Mouse (Mus musculus) limb, embryonic 12.5 days (tissue): ENCODE results near the gene Whamm. TPM values are rescaled to one million over a fixed set of nuclear protein-coding genes. Genes with fewer than 3 reads are reported as not detected.
A peak's percentile ranks its signal among the peaks of the same experiment; 100 is the strongest.

Experiments
- ATAC-seq: fragments of 200-750 bp; cut with Nextera tagmentation; 2 replicates; pipeline ENCODE4 v1.8.0; 2017; ENCODE audit warnings: low read depth, moderate TSS enrichment; ENCODE audit not compliant: insufficient number of reproducible peaks, insufficient read depth, low FRiP score, low TSS enrichment
- H3K27ac ChIP-seq: fragments of 300-500 bp; sonication (generic); 2 replicates; pipeline ENCODE4 v1.5.1; 2016; ENCODE audit warnings: mild to moderate bottlenecking, moderate library complexity
- H3K27me3 ChIP-seq: fragments of 300-500 bp; sonication (generic); 2 replicates; pipeline ENCODE4 v1.6.1; 2016; ENCODE audit warnings: mild to moderate bottlenecking, moderate library complexity
- H3K36me3 ChIP-seq: fragments of 300-500 bp; sonication (generic); 2 replicates; pipeline ENCODE4 v1.6.1; 2016; ENCODE audit warnings: mild to moderate bottlenecking, moderate library complexity
- H3K4me1 ChIP-seq: fragments of 300-500 bp; sonication (generic); replicated peaks from 2 replicates; pipeline ENCODE4 v1.6.1; 2016
- H3K4me2 ChIP-seq: fragments of 300-500 bp; sonication (generic); 2 replicates; pipeline ENCODE4 v1.6.1; 2016; ENCODE audit warnings: mild to moderate bottlenecking, moderate library complexity
- H3K4me3 ChIP-seq: fragments of 300-500 bp; sonication (generic); replicated peaks from 2 replicates; pipeline ENCODE4 v1.5.1; 2016; ENCODE audit warnings: mild to moderate bottlenecking
- H3K9ac ChIP-seq: fragments of 300-500 bp; sonication (generic); replicated peaks from 2 replicates; pipeline ENCODE4 v1.6.1; 2016; ENCODE audit warnings: mild to moderate bottlenecking, moderate library complexity
- H3K9me3 ChIP-seq: fragments of 300-500 bp; sonication (generic); 2 replicates; pipeline ENCODE4 v1.6.1; 2016; ENCODE audit warnings: mild to moderate bottlenecking, moderate library complexity
- WGBS: fragments of 180-500 bp; shearing (Covaris S2); methylation state at CpG from one replicate; pipeline ENCODE4 v1.1.7; 2016; 5-methylcytosine and 5-hydroxymethylcytosine counted together
- polyA plus RNA-seq: library from polyadenylated mRNA; unstranded; fragments of >200 nt; fragmentation: Nextera tagmentation; extraction: Ambion mirVana; gene quantifications from 2 replicates; pipeline ENCODE4 v1.2.1, GENCODE M21; 2016

Whamm gene
- polyA plus RNA-seq, 1 experiment from 2014 or later: 4.0 TPM

DNA sequence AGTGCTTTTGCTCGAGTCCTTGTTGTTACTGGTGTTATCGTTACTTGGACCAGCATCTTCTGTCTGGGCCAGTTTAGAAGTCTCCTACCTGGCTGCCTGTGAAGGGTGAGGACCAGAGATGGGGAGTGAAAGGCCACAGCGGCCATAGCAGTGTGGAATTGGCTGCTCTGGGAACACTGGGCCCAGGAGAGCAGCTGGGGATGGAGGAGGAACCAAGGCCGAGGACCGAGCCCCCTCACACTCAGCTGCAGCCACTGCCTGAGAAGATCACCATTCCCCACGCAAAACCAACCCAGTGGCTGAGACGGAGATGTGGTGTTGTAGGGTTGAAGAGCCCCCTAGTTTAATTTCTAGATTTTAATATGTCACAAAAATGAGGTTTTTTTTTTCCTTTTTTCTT, 6.3 kb upstream of the Whamm start:
- H3K9me3 ChIP-seq: no peaks in the 10 kb centered on the region
- WGBS: 76% methylated on average over 7 of the region's 7 CpGs
- H3K4me3 ChIP-seq: no peak overlapping the region
- no peak for ATAC-seq
- H3K27me3 ChIP-seq: no peaks in the 10 kb centered on the region; the same call in 1 of the 2 replicates
- H3K4me2 ChIP-seq: no peak overlapping the region
- no peak overlapping the region for H3K27ac ChIP-seq
- H3K9ac ChIP-seq: no peak overlapping the region
- peaks cover 10% of the 10 kb centered on the region; the same call in 1 of the 2 replicates for H3K4me1 ChIP-seq
- no peaks in the 10 kb centered on the region for H3K36me3 ChIP-seq

DNA sequence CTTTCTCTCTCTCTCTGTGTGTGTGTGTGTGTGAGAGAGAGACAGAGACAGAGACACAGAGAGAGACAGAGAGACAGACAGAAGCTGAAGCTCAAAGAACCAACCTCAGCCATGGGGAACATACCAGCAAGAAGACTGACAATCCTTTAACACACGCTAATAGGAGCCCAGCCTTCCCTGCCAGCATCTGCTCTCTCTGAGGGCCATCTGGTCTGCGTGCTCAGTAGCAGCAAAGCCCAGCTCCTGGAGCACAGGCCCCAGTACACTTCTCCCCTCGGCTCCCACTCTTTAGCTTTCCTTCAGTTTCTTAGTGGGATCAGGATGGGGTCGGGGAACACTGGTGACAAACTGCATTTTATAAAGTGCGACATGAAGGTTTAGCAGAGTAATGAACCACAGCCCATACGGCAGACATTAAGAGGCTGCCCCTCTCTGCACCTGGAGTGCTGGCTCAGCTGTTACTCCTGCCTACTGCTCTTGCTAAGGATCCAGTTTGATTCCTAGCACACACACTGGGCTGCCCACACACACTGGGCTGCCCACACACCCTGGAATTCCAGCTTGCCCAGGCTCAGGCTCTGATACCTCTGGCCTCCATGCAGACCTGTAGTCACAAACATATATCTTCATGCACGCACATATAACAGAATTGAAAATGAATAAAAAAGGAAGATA, 5.5 kb upstream of the Whamm start:
- 25% methylated on average over 7 of the region's 7 CpGs for WGBS
- H3K27ac ChIP-seq: peak overlapping the region; percentile 35; the same call in 1 of the 2 replicates
- H3K4me1 ChIP-seq: peaks cover 10% of the 10 kb centered on the region; the same call in 1 of the 2 replicates
- H3K27me3 ChIP-seq: no peaks in the 10 kb centered on the region
- H3K4me2 ChIP-seq: no peak overlapping the region
- H3K4me3 ChIP-seq: no peak overlapping the region
- ATAC-seq: 0 out of 2 replicates have a peak, but pooled peaks have one; percentile 68
- no peak overlapping the region for H3K9ac ChIP-seq
- H3K9me3 ChIP-seq: no peaks in the 10 kb centered on the region
- H3K36me3 ChIP-seq: no peaks in the 10 kb centered on the region

DNA sequence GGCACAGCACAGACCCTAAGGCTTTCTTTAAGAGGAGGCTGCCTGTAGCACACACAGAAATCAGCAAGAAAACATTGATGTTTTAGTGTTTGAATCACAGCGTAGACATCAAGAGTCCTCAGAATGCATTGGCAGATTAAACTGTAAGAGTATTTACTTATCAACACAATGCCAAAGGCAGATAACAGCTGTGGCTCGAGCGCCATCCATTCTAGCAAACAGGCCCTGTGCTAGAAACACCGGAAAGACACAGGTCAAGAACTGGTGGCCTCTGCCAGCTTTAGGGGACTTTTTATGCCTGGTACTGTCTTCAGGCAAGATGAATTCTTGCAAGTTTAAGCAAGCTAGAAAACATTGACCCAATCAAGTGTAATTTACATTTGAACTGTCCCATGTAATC, 4.7 kb upstream of the Whamm start:
- Histone ChIP-seq H3K9ac (no peak overlapping the region), H3K9me3 (no peaks in the 10 kb centered on the region)
- WGBS: 89% methylated on average over 4 of the region's 4 CpGs

DNA sequence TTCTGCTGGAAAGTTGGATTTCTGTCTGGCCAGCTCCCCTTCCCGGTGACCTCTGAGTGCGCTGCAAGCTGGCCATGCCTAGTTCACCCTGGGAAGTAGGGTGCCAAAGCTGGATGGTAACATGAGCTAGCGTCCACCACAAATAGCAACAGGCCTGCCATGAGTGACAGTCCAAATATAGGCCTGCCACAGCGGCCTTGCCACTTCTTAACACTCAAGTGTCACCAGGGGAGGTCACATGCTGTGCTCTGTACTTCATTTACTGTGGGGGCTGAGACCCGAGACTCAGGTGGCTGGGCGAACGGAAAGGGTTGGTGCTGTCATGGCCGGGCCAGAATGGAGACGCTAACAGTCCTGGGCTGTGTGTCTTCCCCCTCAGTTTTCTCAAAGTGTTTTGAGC, 4.2 kb upstream of the Whamm start, which contains the start of gene Fsd2:
Gene Fsd2, minus strand, starts transcription at position 53 of the 400 bp plus-strand sequence.
- no peak within 1 kb of the TSS for H3K9ac ChIP-seq
- no peak for ATAC-seq
- H3K27me3 ChIP-seq: no peaks in the 10 kb centered on the region
- peak within 1 kb of the TSS; percentile 35; the same call in 1 of the 2 replicates for H3K27ac ChIP-seq
- H3K36me3 ChIP-seq: no peaks in the 10 kb centered on the region
- H3K9me3 ChIP-seq: no peaks in the 10 kb centered on the region
- WGBS: 67% methylated on average over 9 of the region's 9 CpGs
- H3K4me1 ChIP-seq: peaks cover 10% of the 10 kb centered on the region; the same call in 1 of the 2 replicates
- no peak within 1 kb of the TSS for H3K4me3 ChIP-seq
- no peak within 1 kb of the TSS for H3K4me2 ChIP-seq

More for the DNA sequence above, 4.7 kb upstream of the Whamm start:
- Histone ChIP-seq H3K4me2 (no peak overlapping the region), H3K36me3 (no peaks in the 10 kb centered on the region), H3K27ac (no peak overlapping the region), H3K4me1 (peaks cover 10% of the 10 kb centered on the region; the same call in 1 of the 2 replicates), H3K4me3 (no peak overlapping the region), H3K27me3 (no peaks in the 10 kb centered on the region)
- ATAC-seq: no peak

DNA sequence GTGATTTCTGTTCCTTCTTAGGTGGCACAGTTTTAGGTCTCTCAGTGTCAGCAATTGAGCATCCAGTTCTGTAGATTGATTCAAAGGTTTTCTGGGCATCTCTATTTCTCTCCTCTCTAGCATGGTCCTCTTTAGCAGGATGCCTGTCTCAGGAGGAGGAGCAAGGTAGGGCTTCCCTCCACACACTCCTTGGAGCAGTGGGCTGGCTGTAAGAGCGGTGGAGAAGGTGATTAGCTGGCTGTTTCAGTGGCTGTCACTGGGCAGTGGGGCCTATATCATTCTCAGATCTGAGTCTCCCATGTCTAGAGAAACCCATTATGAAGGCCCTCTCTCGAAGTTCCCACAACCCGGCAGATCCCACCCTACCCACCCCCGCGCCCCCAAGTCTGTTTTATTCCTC, 3.7 kb upstream of the Whamm start:
- ATAC-seq: no peak
- Histone ChIP-seq H3K4me2 (no peak overlapping the region), H3K9ac (no peak overlapping the region), H3K9me3 (no peaks in the 10 kb centered on the region), H3K27ac (no peak overlapping the region), H3K4me3 (no peak overlapping the region), H3K36me3 (no peaks in the 10 kb centered on the region), H3K27me3 (no peaks in the 10 kb centered on the region), H3K4me1 (peaks cover 10% of the 10 kb centered on the region; the same call in 1 of the 2 replicates)
- 90% methylated on average over 5 of the region's 5 CpGs for WGBS

DNA sequence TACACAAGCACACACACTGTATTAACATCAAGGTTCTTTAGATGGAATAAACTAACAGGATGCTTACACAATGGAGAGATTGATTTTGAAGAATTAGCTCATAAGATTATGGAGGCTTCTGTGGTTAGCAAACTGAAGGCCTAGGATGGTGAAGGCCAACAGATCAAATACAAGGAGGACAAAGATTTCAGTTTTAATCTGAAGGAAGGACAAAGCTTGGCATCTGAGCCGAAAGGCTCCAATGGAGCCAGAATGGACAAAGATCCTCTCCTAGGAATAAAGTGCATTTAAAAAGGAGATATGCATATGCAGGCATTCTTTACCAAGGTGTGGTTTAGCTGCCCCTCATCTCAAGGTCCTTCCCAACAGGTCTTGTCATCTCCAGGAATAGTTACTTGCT, 1.2 kb upstream of the Whamm start:
- no peak overlapping the region for H3K4me3 ChIP-seq
- H3K9me3 ChIP-seq: no peaks in the 10 kb centered on the region
- peaks cover 14% of the 10 kb centered on the region; the same call in 1 of the 2 replicates for H3K4me1 ChIP-seq
- 92% methylated on average over 1 of the region's 1 CpGs for WGBS
- H3K9ac ChIP-seq: no peak overlapping the region
- H3K4me2 ChIP-seq: no peak overlapping the region
- no peak for ATAC-seq
- no peaks in the 10 kb centered on the region for H3K36me3 ChIP-seq
- H3K27ac ChIP-seq: no peak overlapping the region
- no peaks in the 10 kb centered on the region for H3K27me3 ChIP-seq

DNA sequence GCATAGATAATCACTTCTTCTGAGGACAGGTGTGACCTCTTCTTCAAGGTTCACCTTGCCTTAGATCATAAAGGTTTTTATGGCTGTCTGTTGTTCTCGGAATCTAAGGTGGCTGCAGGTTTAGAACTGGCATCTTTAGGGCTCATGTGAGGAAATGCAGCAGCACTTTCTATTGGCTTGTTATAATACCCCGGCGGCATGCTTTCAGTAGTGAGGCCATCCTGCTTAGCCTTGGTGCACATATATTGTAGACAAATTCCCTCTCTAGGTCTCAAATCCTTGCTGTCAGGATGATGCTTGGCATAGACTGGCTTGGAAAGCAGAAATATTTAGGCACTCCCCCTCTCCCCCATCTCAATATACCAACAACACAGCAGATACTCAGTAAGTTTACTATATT, 795 bp upstream of the Whamm start:
- 87% methylated on average over 3 of the region's 3 CpGs for WGBS
- H3K27ac ChIP-seq: no peak overlapping the region
- H3K36me3 ChIP-seq: 0 out of 2 replicates have a peak, but pooled peaks cover under 1% of the 10 kb centered on the region
- ATAC-seq: no peak
- H3K4me3 ChIP-seq: no peak overlapping the region
- peak overlapping the region; percentile 79; the same call in 1 of the 2 replicates for H3K4me2 ChIP-seq
- no peak overlapping the region for H3K9ac ChIP-seq
- H3K9me3 ChIP-seq: no peaks in the 10 kb centered on the region
- no peaks in the 10 kb centered on the region for H3K27me3 ChIP-seq
- H3K4me1 ChIP-seq: peaks cover 12% of the 10 kb centered on the region; the same call in 1 of the 2 replicates

DNA sequence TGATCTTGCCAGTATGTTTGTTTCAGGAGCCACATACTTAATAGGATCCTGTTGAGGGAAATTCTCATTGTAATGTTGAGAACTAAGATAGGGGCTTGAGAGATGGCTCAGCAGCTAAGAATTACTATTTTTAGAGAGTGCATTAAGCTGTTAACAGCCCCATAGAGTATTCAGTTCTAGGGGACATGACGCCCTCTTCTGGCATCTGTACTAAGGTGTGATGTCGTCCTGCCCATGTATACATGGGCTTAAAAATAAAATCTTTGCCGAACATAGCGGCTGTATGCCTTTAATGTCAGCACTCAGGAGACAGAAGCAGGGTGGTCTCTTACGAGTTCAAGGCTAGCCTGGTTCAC, 336 bp upstream of the Whamm start:
- Histone ChIP-seq H3K9ac (no peak overlapping the region), H3K4me1 (peaks cover 8% of the 10 kb centered on the region; the same call in 1 of the 2 replicates)

DNA sequence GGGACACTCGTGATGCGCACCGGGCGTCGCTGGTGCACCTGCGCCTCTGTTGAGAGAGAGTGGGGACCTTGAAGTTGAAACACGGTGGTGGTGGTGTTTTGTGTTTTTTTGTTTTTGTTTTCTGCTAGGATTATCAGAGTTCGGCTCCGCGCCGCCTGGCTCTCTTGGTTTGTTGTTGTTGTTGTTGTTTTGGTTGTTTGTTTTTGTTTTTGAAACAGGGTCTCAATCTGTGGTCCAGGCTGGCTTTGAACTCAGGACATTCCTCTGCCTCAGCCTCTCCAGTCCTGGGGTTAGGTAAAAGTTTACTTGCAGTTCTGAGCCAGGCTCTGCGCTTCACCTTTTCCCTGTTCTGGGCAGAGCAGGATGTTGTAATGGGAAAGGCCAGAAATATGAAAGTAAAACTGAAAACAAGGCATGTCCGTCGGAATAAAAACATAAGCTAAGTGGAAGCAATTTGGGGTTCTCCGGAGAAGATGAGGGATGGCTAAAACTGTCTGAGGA, 925 bp downstream of the Whamm start:
- H3K27ac ChIP-seq: peak overlapping the region; percentile 92
- 0 out of 2 replicates have a peak, but pooled peaks cover 7% of the 10 kb centered on the region for H3K36me3 ChIP-seq
- no peaks in the 10 kb centered on the region for H3K27me3 ChIP-seq
- ATAC-seq: no peak
- peak overlapping the region; percentile 82 for H3K9ac ChIP-seq
- H3K4me3 ChIP-seq: peak overlapping the region; percentile 85
- H3K9me3 ChIP-seq: no peaks in the 10 kb centered on the region
- H3K4me2 ChIP-seq: peak overlapping the region; percentile 79
- H3K4me1 ChIP-seq: peaks cover 5% of the 10 kb centered on the region; the same call in 1 of the 2 replicates
- 20% methylated on average over 15 of the region's 15 CpGs for WGBS

More for the DNA sequence above, 336 bp upstream of the Whamm start:
- Histone ChIP-seq H3K4me3 (peak overlapping the region; percentile 85), H3K9me3 (no peaks in the 10 kb centered on the region), H3K27ac (no peak overlapping the region), H3K4me2 (peak overlapping the region; percentile 79), H3K27me3 (no peaks in the 10 kb centered on the region), H3K36me3 (0 out of 2 replicates have a peak, but pooled peaks cover 5% of the 10 kb centered on the region)
- no peak for ATAC-seq
- 4% methylated on average over 5 of the region's 5 CpGs for WGBS

DNA sequence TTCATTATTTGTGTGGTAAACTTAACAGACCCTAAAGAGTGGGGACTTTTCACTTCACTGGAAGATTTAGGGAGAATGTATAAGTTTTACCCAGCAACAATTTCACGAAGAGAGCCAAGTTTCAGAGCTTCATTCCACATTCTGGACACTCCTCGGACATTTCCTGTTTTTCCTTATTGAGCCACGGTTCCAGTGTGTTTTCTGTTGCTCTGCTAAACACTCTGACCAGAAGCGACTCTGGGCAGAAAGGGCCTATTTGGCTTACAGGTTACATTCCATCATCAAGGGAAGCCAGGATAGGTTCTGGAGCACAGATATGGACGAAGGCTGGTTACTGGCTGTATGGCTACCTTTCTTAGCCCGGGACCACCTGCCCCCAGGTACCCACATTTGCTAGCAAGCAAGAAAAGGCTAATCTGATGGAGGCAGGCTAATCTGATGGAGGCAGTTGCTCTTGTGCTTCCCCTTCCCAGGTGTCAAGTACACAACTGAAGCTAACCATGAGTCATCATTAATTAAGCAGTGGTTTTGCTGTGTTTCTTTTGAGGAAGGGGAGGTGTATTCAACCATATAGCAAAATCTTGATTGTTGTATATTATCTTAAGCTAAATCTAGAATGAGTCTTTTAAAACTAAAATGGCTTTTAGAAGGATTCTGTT, 1.7 kb downstream of the Whamm start:
- Histone ChIP-seq H3K36me3 (peaks cover 8% of the 10 kb centered on the region; the same call in 1 of the 2 replicates), H3K27ac (no peak overlapping the region), H3K4me2 (peak overlapping the region; percentile 79; the same call in 1 of the 2 replicates), H3K9ac (no peak overlapping the region), H3K27me3 (no peaks in the 10 kb centered on the region), H3K4me3 (no peak overlapping the region; the same call in 1 of the 2 replicates), H3K4me1 (peaks cover 4% of the 10 kb centered on the region; the same call in 1 of the 2 replicates), H3K9me3 (no peaks in the 10 kb centered on the region)
- ATAC-seq: no peak
- 78% methylated on average over 6 of the region's 6 CpGs for WGBS

DNA sequence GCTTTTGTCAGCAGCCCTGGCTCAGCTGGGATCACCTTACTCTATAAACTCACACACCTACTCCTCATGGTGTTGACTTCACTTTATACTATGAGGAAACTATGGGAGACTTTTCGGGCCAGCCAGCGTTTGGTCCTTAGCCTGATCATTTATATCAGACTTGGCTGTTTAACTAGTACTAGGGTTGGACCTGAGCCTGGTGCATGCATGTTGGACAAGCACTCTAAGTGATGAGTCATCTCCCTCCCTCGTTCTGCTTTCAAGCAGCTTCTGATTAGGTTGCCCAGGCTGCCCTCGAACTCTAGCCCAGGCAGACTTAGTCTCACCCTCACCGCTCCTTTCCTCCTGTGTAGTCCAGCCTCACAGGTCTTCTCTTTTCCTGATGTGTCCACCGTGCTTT, 2.3 kb downstream of the Whamm start:
- WGBS: 90% methylated on average over 6 of the region's 6 CpGs
- H3K27ac ChIP-seq: no peak overlapping the region
- ATAC-seq: no peak
- no peaks in the 10 kb centered on the region for H3K27me3 ChIP-seq
- H3K9me3 ChIP-seq: no peaks in the 10 kb centered on the region
- peaks cover 14% of the 10 kb centered on the region for H3K36me3 ChIP-seq
- peaks cover 4% of the 10 kb centered on the region; the same call in 1 of the 2 replicates for H3K4me1 ChIP-seq
- H3K4me3 ChIP-seq: no peak overlapping the region
- H3K9ac ChIP-seq: no peak overlapping the region
- no peak overlapping the region for H3K4me2 ChIP-seq
